Mouse (Mus musculus) right cerebral cortex, adult 2 months (tissue): ENCODE results near the gene Trp53bp1.

Experiments
- DNase-seq, 2 experiments: peaks; one replicate each; pipeline ENCODE4 v3.0.0; 2021 to 2022; ENCODE audit warnings: low spot score in 2 of 2

Gene Trp53bp1

DNA sequence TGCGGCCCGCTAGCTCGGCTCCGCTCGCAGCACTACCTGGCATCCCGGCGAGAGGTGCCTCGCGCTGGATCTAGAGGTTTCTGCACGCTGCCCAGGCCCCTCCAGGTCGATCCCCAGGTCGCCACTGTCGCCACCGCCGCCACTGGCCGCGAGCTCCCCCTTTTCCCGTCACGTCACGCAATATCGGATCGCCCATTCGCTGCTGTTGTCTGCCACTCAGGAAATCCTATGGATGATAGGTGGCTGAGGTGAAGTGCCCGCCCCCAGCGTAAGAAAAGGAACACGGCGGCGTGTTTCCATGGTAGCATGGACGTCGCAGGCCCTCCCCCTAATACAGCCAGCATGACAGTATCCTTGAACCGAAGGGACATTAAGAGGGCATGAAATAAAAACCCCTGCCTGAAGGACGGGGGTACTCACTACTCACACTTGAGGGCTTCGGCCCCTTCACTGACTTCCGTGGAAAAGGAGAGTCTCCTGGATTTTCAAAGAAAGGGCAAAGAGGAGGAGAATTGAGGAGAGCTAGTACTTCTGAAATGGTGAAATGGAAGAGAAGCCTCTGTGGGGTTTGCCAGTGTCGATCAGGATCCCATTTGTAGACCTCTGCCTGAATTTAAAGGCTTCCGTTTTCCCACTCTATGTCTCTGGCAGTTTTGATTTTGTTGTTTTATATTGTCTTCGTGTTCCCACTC is at the start of gene Trp53bp1:
Trp53bp1 (minus strand) TSS at position 172 of the 692 bp plus-strand sequence.
- peak; percentile 97 to 98 for DNase-seq

DNA sequence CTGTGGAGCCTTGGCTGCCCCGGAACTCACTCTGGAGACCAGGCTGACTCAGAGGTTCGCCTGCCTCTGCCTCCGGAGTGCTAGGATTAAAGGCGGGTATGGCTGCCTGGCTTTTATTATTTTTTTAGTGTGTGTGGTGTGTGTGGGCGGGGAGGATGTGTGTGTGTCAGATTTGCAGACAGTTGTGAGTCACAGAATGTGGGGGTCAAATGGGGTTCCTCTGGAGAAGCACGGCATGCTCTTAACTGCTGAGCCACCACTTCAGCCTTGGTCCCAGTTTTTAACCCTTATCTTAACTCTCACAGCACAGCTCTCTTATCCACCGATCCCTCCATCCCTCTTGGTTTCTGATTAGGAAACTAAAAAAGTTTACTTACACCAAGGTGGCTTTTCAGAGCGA is 45.1 kb upstream of the Trp53bp1 start:
- DNase-seq, result no peak

DNA sequence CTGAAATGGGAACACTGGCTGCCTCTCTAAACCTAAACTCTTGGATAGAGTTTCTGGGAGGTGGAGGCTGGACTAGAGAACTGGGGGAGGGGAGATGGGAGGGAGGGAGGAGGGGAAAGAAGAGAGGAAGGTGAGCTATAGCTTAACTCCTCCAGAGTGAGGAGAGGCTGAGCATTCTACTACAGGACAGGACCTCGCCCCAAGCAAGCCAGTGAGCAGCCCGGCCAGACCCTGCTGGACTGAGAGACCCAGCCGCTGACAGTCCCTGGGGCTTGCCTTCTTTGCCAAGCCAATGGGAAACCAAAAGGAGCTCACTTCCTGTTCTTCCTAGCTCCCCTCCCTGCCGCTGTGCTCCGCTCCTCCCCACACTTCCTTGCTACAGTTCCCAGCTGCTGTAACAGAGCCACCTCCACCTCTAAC is 37.8 kb upstream of the Trp53bp1 start:
- DNase-seq, result no peak

DNA sequence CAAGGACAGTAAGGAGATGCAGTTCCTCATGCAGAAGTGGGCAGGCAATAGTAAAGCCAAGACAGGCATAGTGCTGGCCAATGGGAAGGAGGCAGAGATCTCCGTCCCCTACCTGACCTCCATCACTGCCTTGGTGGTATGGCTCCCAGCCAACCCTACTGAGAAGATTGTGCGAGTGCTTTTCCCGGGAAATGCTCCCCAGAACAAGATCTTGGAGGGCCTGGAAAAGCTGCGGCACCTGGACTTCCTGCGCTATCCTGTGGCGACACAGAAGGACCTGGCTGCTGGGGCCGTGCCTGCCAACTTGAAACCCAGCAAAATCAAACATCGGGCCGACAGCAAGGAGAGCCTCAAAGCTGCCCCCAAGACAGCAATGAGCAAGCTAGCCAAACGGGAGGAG is 28.8 kb upstream of the Trp53bp1 start:
- no peak for DNase-seq

DNA sequence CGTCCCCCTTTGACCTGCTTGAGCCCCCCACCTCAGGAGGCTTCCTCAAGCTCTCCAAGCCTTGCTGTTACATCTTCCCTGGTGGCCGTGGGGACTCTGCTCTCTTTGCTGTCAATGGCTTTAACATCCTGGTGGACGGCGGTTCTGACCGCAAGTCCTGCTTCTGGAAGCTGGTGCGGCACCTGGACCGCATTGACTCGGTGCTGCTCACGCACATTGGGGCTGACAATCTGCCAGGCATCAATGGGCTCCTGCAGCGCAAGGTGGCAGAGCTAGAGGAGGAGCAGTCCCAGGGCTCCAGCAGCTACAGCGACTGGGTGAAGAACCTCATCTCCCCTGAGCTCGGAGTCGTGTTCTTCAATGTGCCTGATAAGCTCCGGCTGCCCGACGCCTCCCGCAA is 28.3 kb upstream of the Trp53bp1 start:
- peak in 1 of 2 experiments; percentile 8 for DNase-seq

DNA sequence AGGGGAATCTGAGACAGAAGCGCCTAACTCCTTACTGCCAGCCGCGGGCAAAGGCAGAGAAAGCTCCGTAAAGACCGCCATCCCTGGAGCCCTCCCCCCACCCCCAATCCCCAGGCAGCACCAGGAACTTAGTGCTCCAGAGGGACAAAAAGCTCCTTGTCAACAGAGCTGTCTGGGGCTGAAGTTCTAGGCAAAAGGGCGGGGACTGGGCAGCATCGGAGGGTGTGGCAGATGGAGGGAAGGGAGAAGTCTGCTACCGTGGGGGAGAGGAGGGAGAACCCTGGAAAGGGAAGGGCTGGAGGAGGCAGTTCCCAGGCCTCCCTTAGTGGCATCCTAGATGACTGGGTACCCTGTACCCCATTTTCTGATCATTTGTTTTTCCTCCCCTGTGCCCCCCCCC is 26.9 kb upstream of the Trp53bp1 start:
- DNase-seq, result peak in 1 of 2 experiments; percentile 33

DNA sequence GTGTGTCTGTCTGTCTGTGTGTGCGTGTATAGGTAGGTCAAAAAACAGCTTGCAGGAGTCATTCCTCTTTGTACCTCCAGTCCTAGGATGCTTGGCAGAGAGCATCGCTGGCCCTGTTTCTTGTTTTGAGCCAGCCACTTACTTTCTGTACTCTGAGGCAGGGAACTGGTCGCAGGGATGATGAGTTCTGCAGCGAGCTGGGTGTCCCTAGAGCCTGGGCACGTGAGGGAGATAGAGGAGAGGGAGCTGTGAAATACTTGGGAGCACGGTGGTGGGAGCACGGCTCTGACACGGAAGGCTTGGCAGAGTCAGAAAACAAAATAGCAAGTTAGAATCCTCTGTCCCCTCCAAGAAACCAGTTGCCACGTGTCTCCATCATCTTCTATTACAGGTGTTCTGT is 26.5 kb upstream of the Trp53bp1 start:
- peak in 1 of 2 experiments; percentile 25 for DNase-seq

DNA sequence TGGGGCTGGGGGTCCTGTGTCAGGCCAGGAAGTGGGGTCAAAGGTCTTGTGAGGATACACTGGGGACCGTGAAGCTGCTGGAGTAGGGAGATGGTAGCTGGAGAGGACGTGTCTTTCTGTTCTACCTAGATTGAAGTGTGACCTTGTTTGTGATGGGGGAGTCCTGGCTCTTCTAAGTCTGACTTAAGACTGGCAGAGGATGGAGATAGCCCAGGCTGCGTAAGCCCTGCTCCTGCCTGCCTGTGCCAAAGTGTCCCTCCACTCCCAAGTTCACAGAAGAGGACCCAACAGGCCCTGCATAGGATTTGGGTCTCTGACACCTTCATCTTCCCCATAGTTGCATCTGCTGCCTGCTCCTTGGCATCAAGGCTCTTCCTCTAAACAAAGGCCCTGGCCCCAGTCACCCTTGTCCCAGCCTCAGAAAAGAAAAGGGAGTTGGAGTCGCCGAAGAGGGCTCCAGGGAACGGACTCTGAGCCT is 25.6 kb upstream of the Trp53bp1 start:
- DNase-seq, result no peak

DNA sequence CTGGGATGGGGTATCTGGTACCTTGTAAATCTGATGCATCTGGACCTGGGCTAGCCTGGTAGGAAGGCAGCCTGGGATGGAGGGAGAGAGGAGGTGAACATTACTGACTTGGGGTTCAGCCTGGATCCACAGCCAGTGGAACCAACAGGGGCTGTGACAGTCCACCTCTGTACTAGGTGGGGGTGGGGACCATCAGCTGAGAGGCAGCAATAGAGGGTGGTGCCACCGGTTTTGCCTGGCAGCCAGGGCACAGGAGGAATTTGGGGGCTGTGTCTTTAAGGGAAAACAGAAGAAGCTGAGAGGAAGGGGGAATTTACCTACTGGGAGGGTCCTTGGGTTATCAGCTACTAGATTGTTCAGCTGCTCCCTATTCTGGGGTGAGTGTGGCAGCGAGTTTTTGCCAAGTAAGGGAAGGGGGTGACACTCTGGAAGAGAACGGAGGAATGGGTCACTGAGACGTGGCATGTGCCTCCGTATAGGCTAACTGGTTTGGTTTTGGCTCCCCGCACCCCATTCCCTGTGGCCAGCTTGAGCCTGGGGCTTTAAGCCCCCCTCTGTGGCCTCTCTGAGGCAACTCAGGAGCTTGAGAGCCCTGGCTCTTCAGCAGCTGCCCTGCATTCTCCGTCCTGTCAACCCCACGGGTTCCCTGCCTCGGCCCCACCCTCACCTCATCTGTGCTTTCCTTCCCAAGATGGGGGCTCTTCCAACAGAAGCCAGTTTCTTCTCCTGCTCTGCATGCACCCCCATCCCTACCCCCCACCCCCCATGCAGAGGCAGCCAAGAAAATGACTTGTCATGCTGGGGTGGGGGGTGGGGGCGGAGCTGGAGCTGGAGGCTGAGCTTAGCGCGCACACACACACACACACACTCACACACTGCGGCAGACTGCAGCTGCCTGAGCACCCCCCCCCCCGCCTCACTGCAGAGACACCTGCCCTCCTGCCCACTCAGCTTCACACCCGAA is 24.7 kb upstream of the Trp53bp1 start:
- peak; percentile 64 to 72 for DNase-seq

DNA sequence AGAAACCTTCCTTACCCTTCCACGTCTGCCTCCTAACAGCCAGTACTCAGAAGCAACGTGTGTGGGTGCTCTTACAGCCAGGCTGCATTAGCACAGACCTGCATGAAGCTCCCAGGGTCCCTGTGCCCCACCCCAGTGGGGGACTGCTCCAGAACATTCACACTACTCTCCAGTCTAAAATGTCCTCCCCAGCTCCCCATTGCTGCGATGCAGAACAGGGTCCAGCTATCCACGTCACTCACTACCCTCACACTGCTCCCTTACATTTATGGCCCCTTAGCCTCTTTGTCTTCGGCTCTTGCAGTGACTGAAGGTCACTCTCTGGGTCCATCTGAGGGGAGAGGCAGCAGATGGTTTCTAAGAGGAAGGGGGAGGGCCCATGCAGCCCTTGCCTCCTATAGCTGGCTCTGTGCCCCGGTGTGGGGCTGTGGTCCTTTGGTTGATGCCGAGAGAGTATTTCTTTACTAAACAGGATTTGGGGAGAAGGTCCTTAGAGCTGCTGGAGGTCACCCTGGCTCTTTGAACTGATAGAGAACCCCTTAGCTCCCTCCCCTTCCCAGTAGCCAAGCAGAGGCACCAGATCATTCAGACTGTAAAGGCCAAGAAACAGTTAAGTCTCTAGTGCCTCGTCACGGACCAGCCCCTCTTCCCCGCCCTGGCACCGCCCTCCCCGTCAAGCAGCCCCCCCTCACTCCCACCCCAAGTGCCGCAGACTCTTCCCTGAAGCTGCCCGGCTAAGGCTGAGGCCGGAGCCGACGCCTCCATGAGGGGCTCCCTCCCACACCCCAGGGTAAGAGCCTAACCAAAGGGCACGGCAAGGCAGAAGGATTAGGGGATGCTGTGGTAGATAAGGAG is 23.8 kb upstream of the Trp53bp1 start:
- DNase-seq, result peak; percentile 71 to 76

DNA sequence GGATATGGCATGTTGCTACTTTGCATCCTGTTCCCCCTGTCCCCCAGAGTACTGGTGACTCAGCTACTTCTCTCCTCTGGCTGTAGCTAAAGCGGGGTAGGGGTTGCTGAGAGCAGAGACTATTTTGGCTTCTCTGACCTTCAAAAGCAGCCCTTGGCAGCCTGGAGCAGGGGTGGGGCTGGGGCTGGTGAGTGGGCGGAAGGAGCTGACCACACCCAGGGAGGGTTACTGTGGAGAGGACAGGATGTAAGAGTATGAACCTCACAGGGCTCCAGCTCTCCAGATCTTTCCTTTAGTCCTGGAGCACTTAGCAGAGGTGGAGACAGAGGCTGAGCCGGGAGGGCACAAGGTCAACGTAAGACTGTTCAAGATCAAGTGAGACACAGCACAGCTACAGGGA is 23.0 kb upstream of the Trp53bp1 start:
- DNase-seq, result peak in 1 of 2 experiments; percentile 37

DNA sequence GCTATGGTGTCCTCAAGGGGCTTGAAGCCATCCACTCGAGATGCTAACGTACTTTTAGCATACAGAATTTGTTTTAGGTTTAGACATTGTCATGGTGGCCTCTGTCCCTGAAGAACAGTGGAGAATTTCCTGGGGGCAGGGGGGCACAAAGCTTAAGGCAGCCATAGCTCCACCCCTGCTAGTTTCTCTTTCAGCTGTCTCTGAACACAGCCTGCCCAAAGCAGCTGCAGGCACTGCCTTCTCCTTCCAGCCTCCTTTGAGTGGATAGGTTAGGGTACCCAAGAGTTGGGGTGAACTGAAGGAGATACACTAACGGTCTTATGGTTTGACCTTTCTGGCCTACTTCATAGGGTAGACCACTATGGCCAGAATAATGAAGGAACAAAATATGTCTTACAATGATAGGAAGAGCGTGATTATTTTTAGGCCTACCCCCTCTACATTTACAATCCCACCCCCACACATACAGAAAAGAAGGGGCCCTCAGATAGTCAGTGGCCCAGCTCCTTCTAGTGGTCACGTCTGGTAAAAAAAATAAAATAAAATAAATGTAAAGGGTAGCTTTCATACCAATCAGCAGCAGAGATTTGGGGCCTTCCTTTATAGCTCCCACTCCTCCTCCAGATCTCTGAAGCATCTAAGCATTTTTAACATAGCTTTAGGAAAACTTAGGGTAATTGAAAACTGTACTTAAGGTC is 21.3 kb upstream of the Trp53bp1 start:
- DNase-seq, result peak in 1 of 2 experiments; percentile 12

DNA sequence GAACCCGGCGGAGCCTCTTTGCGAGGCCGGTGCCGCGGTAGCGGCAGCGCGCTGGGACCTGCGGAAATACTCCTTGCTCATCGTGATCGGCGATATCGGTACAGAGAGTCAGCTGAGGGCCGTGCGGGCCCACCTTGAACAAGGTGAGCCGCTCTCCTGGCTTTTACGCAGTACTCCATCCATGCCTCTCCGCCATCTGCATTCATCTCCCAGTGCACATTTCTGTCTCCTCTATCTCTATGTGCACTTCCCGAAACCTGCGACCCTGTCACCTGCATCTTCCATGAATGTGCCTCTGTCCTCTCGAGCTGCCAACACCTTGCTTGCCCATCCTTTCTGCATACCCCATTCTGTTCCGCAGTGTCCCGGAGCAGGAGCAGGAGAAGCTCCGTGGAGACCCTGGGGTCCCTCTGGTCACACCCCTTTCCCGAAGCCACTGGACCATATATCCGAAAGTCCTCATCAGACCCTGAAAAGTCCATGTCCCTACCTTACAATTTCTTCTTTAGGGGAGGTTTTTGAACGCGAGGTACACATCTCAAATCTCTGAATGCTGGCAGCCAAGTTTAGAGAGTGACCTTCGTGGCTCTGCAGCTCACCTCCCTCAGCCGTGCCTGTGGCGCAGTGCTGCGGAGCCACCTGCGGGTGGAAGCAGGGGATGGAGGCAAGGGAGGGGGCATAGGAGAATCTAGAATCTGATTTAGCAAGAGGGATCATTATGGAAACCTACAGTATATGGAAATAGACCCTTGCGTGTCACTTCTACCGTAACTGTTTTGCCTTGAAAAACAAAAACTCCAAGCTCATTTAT is 18.7 kb upstream of the Trp53bp1 start:
- DNase-seq, result no peak

DNA sequence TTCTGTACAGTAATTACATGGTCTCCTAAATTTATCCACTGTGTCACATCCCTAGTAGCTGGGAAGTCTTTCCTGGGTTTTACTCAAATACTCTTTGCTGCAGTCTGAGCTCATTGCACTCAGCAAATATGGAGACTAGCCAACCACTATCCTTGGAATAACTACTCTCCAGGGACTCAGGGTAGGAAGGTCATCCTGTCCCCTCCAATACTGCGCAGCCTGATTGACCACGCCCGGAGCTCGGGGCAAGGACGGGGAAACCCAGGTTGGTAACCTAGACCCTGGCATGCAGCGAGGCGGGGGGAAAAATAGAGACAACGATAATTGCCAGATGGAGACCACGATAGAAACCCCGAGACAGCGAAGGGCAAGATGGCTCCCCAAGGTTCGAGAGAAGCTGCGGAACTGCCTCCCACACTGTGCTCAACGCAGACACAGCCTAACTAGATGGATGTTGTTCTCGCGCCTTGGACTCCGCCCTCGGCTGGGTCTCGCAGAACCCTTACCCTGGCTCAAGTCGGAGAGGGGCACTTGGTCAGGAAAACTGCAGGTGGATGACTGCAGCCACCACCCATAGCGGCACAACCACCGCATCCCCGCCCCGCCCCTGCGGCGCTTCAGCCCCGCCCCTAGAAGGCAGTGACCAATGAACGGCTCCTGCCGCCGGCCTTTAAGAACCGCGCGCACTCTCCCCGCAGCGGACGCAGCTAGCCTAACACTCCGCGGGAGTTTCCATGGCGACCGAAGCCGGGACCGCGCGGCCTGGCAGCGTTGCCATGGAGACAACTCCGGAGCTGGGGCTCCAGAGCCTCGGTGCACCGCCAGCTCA is 17.9 kb upstream of the Trp53bp1 start, which contains the start of gene Map1a:
Map1a (plus strand) TSS at position 700 of the 829 bp plus-strand sequence.
- DNase-seq, result peak; percentile 97

DNA sequence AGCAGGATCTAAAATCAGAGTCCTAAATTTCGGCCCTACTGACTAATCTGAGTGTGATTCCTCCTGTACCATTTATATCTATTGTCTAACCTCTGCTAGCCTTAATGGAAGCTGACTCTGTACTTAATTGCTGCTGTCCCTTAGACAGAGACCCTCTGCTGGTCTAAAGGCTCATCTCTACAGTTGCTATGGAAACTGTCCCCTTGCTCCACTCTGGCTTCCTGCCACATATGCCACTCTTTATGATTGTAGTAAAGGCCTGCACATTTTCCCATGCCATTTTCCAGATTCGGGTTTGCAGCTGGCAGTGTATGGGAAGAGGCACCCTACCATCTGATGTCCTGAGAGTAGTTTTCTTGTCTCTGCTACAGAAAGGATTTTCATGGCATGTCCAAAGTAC is 16.6 kb upstream of the Trp53bp1 start:
- peak in 1 of 2 experiments; percentile 2 for DNase-seq

DNA sequence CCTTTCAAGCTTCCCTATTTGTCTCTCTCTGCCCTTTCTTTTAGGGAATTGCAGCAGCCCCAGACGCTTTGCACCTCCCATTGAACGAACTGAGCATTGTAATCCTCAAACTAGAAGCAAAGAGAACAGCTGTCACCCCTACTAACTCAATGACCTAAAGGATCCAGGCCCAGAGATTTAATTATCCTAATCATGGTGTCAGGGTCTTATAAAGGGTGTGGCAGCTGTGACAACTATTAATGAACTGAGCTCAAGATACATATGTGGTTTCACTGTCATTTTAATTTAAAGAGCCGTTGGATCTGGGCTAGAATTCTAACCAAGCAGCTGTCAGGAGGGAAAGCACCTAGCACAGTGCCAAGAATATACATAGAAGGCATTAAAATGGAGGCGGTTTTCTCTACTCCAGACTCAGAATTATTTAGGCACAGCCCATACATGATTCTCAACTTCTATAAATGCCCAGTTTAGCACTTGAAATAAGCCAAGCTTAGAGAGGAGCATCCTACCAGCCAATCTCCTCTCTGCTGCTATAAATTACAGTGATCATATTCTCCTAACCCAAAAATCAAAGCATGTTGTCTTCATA is 815 bp upstream of the Trp53bp1 start:
- DNase-seq, result peak; percentile 32 to 36

DNA sequence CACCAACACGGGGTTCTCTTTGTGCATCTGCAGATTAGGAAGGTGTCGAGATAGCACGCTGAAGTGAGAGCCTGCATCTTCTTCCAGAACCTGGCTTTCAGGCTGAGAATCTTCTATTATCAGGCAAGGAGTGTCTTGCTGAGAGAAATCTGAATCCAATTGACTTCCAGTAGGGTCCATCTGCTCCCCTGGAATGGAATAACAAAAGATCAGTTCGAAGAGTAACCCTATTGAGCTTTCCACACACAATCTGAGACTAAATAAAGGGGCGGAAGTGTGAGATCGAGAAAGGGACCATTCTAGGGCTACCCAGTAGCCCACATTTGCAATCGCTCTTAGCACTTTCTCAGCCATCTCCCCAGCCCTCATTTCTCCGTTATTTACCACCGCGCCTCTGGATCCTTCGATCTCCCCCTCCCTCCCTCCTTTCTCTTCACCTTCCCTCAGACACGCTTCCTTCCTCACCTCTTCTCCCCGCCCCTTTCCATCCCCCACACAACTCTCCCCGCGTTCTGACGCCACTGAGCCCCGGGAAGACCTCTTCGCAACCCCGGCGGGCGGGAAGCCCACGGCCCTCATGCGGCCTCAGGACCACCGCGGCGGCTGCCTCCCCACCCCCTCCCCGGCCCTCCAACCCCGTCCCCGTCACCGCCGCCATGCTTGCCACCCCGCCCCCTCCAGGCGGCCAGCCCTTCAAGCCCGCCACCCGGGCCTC is 529 bp downstream of the Trp53bp1 start:
- no peak for DNase-seq

DNA sequence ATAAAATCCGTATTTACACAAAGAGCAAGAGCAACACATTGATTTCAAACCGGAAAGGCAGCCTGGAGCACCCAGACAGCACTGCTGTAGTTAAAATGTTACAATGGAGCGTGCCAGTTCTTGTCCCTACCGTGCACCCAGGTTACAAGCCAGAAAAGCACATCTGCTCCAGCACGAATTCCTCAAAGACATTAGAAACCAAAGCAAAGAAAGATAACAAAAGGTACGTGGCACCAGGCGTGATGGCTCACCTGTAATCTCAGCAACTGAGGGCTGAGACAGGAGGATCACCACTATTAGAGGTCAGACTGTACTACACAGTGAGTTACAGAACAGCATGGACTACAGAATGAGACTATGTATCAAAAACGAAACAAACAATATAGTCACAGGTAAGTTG is 2.8 kb downstream of the Trp53bp1 start:
- DNase-seq, result no peak
